ENCODE assay signal across 10 mouse cellular contexts in the genomic region with DNA sequence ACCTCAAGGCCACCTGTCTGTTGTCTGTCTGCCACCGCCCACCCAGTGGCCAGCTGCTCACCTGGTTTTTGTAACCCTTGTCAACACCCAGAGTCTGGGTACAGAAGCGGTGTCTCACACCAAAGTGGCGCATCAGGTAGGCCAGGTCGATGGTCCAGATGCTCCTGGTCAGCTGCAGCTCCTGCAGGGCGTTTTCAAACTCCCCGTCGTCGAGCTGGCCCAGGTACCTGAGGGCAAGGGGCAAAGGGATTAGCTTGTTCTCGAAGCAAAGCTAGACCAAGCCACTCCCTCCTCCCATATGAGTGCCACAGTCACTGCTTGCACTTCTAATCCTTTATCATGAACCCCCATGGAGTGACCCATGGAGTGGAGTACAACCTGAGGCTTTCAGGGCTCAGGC.
"Had no signal": no experiment of that assay in that cellular context is flagged by ENCODE, and none has a peak within 500 bp of the region (broad histone marks: within the 10 kb centered on the region; RNA-seq: fewer than 3 reads in every experiment).

No protein-coding gene starts in this region.

- H3K27ac ChIP-seq: layer of hippocampus, adult 2 months; limb, embryonic 12.5 days; liver, embryonic 14.5 days; neural tube, embryonic 12.5 days had no signal

- H3K4me3 ChIP-seq: layer of hippocampus, adult 2 months; limb, embryonic 12.5 days; neural tube, embryonic 12.5 days had no signal

- DNase-seq: liver; lung, adult 2 months; lung, postnatal 36 days; midbrain, embryonic 14.5 days; spleen, adult 18-20 months; thymus, postnatal 14 days had no signal

- H3K27me3 ChIP-seq: limb, embryonic 12.5 days; neural tube, embryonic 12.5 days had no signal
